Mouse (Mus musculus) spleen, adult 2 months (tissue): ENCODE measurements around the gene Rpl3. TPM values are rescaled to one million over a fixed set of nuclear protein-coding genes. Genes with fewer than 3 reads are reported as not detected.

Experiments
- DNase-seq, 2 experiments: peaks; one replicate each; pipeline versions ENCODE4 v3.0.0 to v3.0.0-alpha.2; 2012 to 2021; ENCODE audit warnings: low spot score in 2 of 2, low read depth in 1 of 2
- H3K27ac ChIP-seq: fragments of 200-500 bp; 2 replicates; pipeline ENCODE4 v1.5.1; 2012; ENCODE audit warnings: low read length, inconsistent platforms; ENCODE audit not compliant: insufficient read depth
- H3K27me3 ChIP-seq: fragments of 200-500 bp; 2 replicates; pipeline ENCODE4 v1.6.1; 2012; ENCODE audit warnings: mild to moderate bottlenecking, moderate library complexity, low read length, inconsistent platforms; ENCODE audit not compliant: control insufficient read depth, insufficient read depth
- H3K36me3 ChIP-seq: fragments of 200-500 bp; 2 replicates; pipeline ENCODE4 v1.6.1; 2012; ENCODE audit warnings: mild to moderate bottlenecking, low read length, inconsistent platforms; ENCODE audit not compliant: control insufficient read depth, insufficient read depth
- H3K4me1 ChIP-seq: fragments of 200-500 bp; 2 replicates; pipeline ENCODE4 v1.6.1; 2011; ENCODE audit warnings: inconsistent platforms; ENCODE audit not compliant: control insufficient read depth, insufficient read depth, insufficient read length
- H3K4me3 ChIP-seq: fragments of 200-500 bp; 2 replicates; pipeline ENCODE4 v1.5.1; 2011; ENCODE audit warnings: mild to moderate bottlenecking, inconsistent platforms; ENCODE audit not compliant: insufficient read depth, insufficient read length; ENCODE audit errors: extremely low read depth
- CTCF ChIP-seq: fragments of 200-500 bp; IDR thresholded peaks from 2 replicates; pipeline ENCODE4 v1.5.1; 2011; ENCODE audit warnings: mild to moderate bottlenecking, inconsistent platforms; ENCODE audit not compliant: insufficient read depth, insufficient read length, insufficient replicate concordance; ENCODE audit errors: extremely low read depth
- POLR2A ChIP-seq: fragments of 200-500 bp; IDR thresholded peaks from 2 replicates; pipeline ENCODE4 v1.6.1; 2011; ENCODE audit warnings: low read depth, low read length, inconsistent platforms
- WGBS: fragments of 180-500 bp; shearing (Covaris S2); methylation state at CpG from one replicate; pipeline ENCODE4 v1.1.7; 2018; 5-methylcytosine and 5-hydroxymethylcytosine counted together
- polyA plus RNA-seq: library from polyadenylated mRNA; depleted of rRNA; stranded (reverse); fragments of >200 nt; gene quantifications from 2 replicates; pipeline ENCODE4 v1.2.3, GENCODE M21; 2012

Gene Rpl3
- polyA plus RNA-seq, 1 experiment, result 833 TPM

DNA sequence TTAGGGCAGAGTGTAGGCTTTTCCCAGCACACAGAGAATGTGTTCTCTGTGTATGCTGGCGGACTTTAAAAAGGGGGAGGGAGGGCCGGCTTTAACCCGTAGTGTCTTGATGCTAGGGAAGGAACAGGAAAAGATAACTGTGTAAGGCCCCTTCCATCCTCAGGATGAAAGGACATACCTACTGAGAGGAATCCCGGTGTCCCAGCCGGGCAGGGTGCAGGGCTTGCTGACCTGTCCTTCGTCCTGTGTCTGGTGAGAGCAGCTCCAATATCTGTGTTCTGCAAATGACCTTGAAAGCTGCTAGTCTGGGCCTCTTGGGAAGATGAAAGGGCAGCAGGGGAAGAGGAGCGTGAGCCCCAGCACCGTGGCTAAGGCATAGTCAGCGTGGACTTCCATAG is 42.8 kb upstream of the Rpl3 start:
- no peak for DNase-seq
- TF ChIP-seq POLR2A (no peak), CTCF (no peak)
- Histone ChIP-seq H3K36me3 (no peaks in the 10 kb centered on the region), H3K4me3 (no peak overlapping the region), H3K27me3 (no peaks in the 10 kb centered on the region), H3K4me1 (peaks cover 8% of the 10 kb centered on the region), H3K27ac (peak overlapping the region; percentile 35; the same call in 1 of the 2 replicates)
- 78% methylated on average over 9 of the region's 9 CpGs for WGBS

DNA sequence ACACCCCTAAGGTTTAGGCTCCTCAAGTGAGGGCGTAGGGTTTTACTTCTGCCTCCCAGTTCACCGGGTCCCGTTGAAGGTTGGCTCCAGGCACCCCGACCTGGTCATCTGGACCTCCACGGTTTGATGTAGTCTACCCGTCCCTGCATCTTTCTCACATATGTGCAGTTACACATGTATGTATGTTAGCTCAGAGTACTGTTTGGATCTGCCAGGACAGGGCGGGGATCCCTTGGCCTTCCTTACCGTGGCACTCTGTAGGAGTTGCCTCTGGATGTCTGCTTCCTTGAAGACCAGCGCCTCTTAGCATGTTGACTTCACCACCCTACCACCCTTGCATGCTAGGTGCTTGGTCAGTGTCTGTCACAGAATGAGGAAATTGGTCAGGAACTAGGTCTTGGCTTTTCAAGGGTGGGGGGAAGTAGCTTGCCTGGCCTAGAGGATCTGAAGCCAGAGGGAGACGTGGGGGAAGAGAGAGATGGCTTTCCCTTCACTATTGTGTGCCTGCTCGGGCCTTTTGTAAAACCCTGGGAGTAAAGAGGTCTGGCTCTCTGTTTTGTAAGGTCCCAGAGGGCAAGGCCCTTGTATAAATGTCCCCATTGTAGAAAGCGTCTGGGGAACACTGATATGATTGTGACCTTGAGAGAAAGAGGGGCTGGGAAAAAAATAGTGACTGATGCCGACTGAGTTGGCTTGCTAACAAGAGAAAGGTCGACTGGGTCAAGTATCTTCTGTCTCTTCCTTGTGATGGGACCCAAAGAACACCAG is 42.2 kb upstream of the Rpl3 start:
- Histone ChIP-seq H3K36me3 (no peaks in the 10 kb centered on the region), H3K27ac (peak overlapping the region; percentile 95), H3K4me3 (peak overlapping the region; percentile 97), H3K4me1 (peaks cover 8% of the 10 kb centered on the region), H3K27me3 (no peaks in the 10 kb centered on the region)
- no peak for DNase-seq
- WGBS, result 5% methylated on average over 14 of the region's 14 CpGs
- no peak for TF ChIP-seq CTCF
- no peak for TF ChIP-seq POLR2A

DNA sequence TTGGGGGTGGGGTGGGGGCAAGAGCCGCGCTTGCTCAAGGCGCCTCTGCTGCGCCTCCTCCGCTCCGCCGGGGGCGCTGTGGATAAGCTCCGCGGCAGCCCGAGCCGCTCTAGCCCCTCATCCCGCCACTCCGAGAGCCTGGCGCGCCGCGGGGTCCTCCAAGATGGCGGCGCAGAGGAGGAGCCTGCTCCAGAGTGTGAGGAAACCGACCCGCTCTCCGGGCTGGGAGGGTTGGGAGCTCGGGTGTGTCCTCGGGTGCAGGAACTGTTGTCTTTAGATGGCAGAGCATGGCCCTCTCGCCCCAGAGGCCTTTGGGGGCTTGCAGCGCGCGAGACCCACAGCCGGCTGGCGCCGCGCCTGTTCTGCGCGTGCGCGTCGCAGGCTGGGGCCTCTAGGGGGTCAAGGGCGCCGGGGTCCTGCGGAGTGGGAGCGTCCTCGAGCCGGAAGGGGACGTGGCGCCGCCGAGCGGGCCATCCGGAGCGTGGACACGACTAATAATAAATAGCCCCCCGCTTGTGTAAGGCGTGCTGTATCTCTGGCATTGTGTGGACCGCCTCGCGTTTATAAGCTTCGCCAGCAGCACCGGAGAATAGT is 41.4 kb upstream of the Rpl3 start, which contains the start of gene Tab1:
Gene Tab1, plus strand, starts transcription at position 135 of the 594 bp plus-strand sequence.
- Histone ChIP-seq H3K4me3 (peak within 1 kb of the TSS; percentile 97), H3K4me1 (peaks cover 8% of the 10 kb centered on the region), H3K36me3 (no peaks in the 10 kb centered on the region), H3K27me3 (no peaks in the 10 kb centered on the region), H3K27ac (peak within 1 kb of the TSS; percentile 95)
- WGBS, result under 1% methylated on average over 51 of the region's 59 CpGs
- TF ChIP-seq CTCF (peak; percentile 72; the same call in 1 of the 2 replicates), POLR2A (peak; percentile 14; the same call in 1 of the 2 replicates)
- peak; percentile 84 to 86 for DNase-seq

DNA sequence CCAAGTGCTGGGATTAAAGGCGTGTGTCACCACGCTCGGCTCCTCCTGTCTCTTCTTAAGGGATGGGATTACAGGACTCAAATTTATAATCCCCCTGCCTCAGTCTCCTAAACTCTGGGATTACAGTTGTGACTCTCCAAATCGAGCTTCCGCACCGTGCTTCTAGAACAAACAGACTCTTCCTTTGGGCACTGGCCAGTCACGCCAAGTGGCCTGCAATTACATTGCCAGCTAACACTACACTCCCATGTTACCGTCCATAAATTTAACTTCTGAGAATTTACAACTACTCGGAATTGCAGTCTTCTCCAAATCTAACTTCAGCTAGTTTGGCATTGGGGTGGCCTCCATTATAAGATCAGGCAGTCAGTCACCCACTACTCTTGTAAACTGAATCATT is 40.8 kb upstream of the Rpl3 start:
- Histone ChIP-seq H3K27ac (no peak overlapping the region), H3K4me3 (no peak overlapping the region), H3K36me3 (no peaks in the 10 kb centered on the region), H3K4me1 (peaks cover 8% of the 10 kb centered on the region), H3K27me3 (no peaks in the 10 kb centered on the region)
- TF ChIP-seq CTCF, result no peak
- no peak for TF ChIP-seq POLR2A
- no peak for DNase-seq
- WGBS, result 82% methylated on average over 9 of the region's 9 CpGs

DNA sequence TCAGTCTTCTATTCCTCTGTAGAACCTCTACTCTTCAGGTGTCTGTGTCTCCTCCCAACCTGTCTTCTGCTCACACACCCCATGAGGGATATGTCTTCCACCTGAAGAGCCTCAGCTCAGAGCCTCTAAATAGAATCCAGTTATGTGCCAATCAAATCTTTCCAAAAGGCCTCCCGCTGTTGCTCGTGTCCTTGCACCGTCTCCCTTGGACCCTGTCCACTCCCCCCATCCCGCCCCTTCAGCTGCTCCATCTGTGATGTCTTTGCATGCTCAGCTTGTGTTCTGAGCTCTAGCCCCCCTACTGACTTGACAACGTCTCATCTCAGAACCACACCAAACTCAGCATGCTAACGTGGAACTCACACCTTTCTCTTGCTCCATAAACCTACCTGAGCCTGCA is 39.8 kb upstream of the Rpl3 start:
- H3K27me3 ChIP-seq, result no peaks in the 10 kb centered on the region
- DNase-seq, result no peak
- H3K36me3 ChIP-seq, result no peaks in the 10 kb centered on the region
- peaks cover 8% of the 10 kb centered on the region for H3K4me1 ChIP-seq
- H3K27ac ChIP-seq, result no peak overlapping the region; the same call in 1 of the 2 replicates
- TF ChIP-seq POLR2A, result no peak
- TF ChIP-seq CTCF, result no peak
- H3K4me3 ChIP-seq, result no peak overlapping the region
- 88% methylated on average over 6 of the region's 6 CpGs for WGBS

DNA sequence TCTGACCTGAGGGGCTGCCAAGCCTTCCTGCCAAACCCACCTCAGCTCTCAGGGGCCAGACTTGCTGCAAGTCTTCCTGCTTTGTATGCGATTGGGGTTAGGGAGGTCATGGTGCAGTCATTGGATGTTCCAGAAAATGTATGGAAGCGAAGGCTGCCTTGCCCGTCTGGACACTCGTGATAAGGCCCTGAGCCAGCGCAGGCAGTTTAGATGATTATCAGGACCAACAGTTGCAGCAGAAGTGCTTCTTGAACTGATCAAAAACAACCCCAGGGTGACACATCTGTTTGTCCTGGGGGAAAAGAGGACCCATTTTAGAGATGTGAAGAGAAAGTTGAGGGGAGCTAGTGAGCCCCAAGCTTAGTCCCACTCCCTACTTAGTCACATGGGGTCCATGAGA is 39.0 kb upstream of the Rpl3 start:
- 74% methylated on average over 5 of the region's 5 CpGs for WGBS
- Histone ChIP-seq H3K27ac (no peak overlapping the region), H3K4me1 (peaks cover 8% of the 10 kb centered on the region), H3K27me3 (no peaks in the 10 kb centered on the region), H3K36me3 (no peaks in the 10 kb centered on the region), H3K4me3 (no peak overlapping the region)
- no peak for TF ChIP-seq POLR2A
- TF ChIP-seq CTCF, result no peak
- no peak for DNase-seq

DNA sequence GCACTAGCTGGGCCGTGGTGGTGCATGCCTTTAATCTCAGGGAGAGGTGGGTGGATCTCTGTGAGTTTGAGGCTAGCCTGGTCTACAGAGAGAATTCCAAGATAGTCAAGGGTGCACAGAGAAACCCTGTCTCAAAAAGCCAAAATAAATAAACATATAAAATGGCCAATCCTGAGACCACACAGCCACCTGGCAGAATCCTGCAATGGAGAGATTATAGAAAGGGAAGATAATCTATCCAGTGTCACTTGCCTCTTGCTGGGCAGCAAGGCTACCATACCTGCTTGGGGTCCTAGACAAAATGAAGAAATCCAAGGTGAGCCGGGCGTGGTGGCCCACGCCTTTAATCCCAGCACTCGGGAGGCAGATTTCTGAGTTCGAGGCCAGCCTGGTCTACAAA is 38.3 kb upstream of the Rpl3 start:
- Histone ChIP-seq H3K4me1 (peaks cover 8% of the 10 kb centered on the region), H3K27me3 (no peaks in the 10 kb centered on the region), H3K27ac (no peak overlapping the region), H3K4me3 (no peak overlapping the region), H3K36me3 (no peaks in the 10 kb centered on the region)
- no peak for TF ChIP-seq POLR2A
- 81% methylated on average over 6 of the region's 6 CpGs for WGBS
- no peak for DNase-seq
